Mouse (Mus musculus) midbrain, embryonic 10.5 days (tissue): Measurements from ENCODE around the gene Cmtm5. TPM values are rescaled to one million over a fixed set of nuclear protein-coding genes. Genes with fewer than 3 reads are reported as not detected.
"Not testable (repeated sequence)": the region's sequence is repeated elsewhere in the genome, so short reads cannot be mapped to it uniquely, and the experiment has no call there.

ENCODE experiments used
- DNase-seq: peaks from one replicate; pipeline ENCODE4 v3.0.0-alpha.2; 2017; ENCODE audit warnings: low spot score
- H3K27ac ChIP-seq: fragments of 300-500 bp; sonication (generic); replicated peaks from 2 replicates; pipeline ENCODE4 v1.5.1; 2016; ENCODE audit warnings: mild to moderate bottlenecking
- H3K27me3 ChIP-seq: fragments of 300-500 bp; sonication (generic); 2 replicates; pipeline ENCODE4 v1.6.1; 2016; ENCODE audit warnings: low read depth, mild to moderate bottlenecking; ENCODE audit not compliant: poor library complexity, severe bottlenecking
- H3K36me3 ChIP-seq: fragments of 300-500 bp; sonication (generic); 2 replicates; pipeline ENCODE4 v1.6.1; 2016; ENCODE audit warnings: mild to moderate bottlenecking, moderate library complexity
- H3K4me1 ChIP-seq: fragments of 300-500 bp; sonication (generic); 2 replicates; pipeline ENCODE4 v1.6.1; 2016
- H3K4me3 ChIP-seq: fragments of 300-500 bp; sonication (generic); 2 replicates; pipeline ENCODE4 v1.5.1; 2016; ENCODE audit warnings: mild to moderate bottlenecking, moderate library complexity
- H3K9me3 ChIP-seq: fragments of 300-500 bp; sonication (generic); replicated peaks from 2 replicates; pipeline ENCODE4 v1.6.1; 2016; ENCODE audit warnings: mild to moderate bottlenecking
- WGBS: fragments of 180-500 bp; shearing (Covaris S2); methylation state at CpG from one replicate; pipeline ENCODE4 v1.1.7; 2016; 5-methylcytosine and 5-hydroxymethylcytosine counted together
- polyA plus RNA-seq: library from polyadenylated mRNA; unstranded; fragments of >200 nt; fragmentation: Nextera tagmentation; extraction: Ambion mirVana; gene quantifications from 2 replicates; pipeline ENCODE4 v1.2.1, GENCODE M21; 2016

Cmtm5 gene
- polyA plus RNA-seq, 1 experiment from 2014 or later, result 0.17 TPM

DNA sequence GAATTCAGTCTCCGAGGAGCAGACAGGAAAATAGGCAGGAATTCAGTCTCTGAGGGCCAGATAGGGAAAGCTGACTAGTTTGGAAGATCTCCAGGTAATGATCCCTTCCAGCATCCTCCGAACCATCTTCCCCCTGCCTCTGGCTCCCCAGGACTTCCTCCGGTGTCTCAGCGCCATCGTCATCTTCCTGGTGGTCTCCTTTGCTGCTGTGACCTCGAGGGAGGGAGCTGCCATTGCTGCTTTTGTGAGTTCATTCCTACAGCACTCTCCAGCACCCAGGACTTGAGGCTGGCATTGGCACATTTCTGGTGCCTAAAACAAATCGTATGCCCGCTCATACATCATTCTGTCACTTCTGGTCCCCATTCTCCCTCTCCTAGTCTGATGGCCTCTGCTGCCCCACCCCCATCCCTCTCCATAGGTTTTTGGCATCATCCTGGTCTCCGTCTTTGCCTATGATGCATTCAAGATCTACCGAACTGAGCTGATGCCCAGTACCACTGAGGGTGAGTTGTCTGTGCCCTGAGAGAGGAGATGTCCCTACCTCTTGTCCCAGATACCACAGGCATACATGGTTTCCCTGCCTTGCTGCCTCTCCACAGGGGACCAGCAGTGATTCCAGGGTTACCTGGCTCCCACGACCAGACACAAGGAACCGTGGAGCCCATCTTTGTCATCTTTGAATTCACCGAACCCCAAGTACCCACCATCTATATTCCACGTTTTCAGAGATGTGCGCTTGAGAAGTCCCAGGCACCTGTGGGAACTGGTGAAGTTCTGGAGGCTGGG lies 2.6 kb downstream of the Cmtm5 start:
- 82% methylated on average over 15 of the region's 15 CpGs for WGBS

DNA sequence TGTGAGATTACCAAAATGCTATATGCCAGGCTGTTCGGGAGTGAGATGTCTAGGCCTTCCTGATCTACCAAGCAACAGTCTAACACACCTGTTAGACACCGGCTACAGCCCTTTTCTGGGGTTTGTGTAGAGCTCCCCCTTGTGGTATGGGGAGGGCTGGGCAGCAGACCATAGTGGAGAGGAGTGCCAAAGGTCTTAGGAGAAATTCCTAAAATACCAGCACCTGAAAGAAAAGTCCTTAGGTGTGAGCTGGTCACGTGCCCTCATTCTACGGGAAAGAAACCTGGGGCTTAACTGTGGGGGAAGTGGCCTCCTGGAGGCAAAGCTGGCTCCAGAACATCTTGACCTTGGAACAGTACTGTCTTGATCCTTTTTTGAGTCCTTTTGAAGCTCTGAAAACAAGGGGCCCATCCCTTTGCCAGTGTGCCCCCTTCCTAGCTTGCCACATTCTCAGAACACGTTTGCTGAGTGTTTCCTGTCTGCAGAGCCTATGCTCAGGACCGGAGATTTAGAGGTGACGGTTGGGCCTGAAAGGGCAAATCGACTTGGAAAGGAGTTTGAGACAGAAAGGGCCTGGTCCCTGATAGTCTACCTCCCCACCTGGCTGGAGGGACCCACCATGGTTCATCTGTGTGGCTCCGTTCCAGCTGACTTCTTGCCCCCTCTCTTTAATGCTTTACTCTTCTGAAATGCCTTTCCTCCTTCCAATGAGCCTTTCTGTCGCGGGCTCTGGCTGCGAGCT lies 3.5 kb downstream of the Cmtm5 start:
- Histone ChIP-seq H3K27ac (0 out of 2 replicates have a peak overlapping the region, but pooled peaks have one; percentile 38), H3K4me3 (no peak overlapping the region), H3K9me3 (no peaks in the 10 kb centered on the region), H3K36me3 (no peaks in the 10 kb centered on the region), H3K4me1 (peaks cover 11% of the 10 kb centered on the region), H3K27me3 (no peaks in the 10 kb centered on the region)
- WGBS, result 56% methylated on average over 12 of the region's 12 CpGs
- peak; percentile 57 for DNase-seq

More for the DNA sequence above, 2.6 kb downstream of the Cmtm5 start:
- no peaks in the 10 kb centered on the region for H3K27me3 ChIP-seq
- no peak overlapping the region for H3K4me3 ChIP-seq
- H3K9me3 ChIP-seq, result no peaks in the 10 kb centered on the region
- no peak overlapping the region for H3K27ac ChIP-seq
- H3K36me3 ChIP-seq, result no peaks in the 10 kb centered on the region
- H3K4me1 ChIP-seq, result peaks cover 11% of the 10 kb centered on the region
- no peak for DNase-seq

DNA sequence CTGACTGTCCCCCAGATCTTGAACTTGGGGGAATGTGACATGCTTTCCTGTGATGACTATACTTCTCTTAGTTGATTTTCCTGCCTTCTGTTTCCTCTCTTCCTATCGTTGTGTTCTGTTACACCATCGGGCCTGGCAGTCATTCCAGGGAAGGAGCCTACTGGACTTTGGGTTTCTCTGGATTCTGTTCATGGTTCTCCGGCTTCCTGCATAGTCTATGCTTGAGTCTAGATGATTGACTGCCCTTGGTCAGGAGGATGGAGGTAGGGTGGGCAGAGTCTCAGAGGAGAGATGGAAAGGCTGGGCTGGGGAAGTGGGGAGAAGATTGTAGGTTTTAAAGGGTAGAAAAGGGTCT lies 4.1 kb downstream of the Cmtm5 start:
- Histone ChIP-seq H3K36me3 (no peaks in the 10 kb centered on the region), H3K4me1 (peaks cover 11% of the 10 kb centered on the region), H3K27ac (no peak overlapping the region), H3K27me3 (no peaks in the 10 kb centered on the region), H3K9me3 (no peaks in the 10 kb centered on the region), H3K4me3 (no peak overlapping the region)
- no peak for DNase-seq
- 85% methylated on average over 3 of the region's 3 CpGs for WGBS

DNA sequence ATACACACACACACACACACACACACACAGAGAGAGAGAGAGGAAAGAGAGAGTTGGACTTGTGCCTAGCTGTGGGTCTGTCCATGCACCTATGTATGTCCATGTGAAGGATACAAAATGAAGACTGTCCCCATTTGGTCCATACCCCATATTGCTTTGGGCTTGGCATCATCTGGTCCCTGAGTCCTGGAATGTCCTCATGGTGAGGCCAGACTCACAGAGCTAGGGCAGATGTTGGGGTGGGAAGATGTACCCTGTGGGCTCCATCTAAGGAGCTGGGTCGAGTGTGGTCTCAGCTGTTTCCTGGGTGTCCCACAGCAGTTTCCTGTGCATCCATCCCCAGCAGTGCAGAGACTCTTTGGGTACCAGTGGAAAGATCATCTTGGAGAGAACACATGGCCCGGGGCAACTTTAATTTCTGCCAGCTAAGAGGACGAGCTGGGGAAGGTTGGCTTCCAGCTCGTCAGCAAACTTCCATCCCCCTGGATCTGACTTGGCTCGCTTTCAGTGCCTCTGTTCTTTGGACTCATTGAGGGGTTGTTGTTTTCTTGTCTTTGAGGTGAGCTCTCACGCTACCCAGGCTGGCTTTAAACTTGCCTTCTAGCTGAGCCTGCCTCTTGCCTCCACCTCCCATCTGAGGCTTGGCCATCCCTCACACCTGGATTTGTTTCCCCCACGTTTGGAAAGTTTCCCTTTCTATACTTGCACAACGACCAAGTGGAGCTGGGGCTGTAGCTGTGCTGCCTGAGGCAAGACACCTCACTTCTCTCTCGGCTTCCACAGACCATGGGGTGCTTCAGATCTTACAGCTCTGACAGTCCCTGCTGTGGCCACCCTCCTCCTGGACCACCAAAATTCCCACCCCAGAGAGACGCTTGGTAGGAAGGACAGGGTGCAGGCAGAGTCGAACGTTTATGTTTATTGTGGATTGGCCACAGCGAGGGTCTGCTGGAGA lies 5.2 kb downstream of the Cmtm5 start:
- Histone ChIP-seq H3K27ac (no peak overlapping the region), H3K4me1 (peaks cover 5% of the 10 kb centered on the region), H3K27me3 (no peaks in the 10 kb centered on the region), H3K36me3 (no peaks in the 10 kb centered on the region), H3K9me3 (no peaks in the 10 kb centered on the region), H3K4me3 (no peak overlapping the region)
- DNase-seq, result no peak
- WGBS, result 68% methylated on average over 13 of the region's 13 CpGs

DNA sequence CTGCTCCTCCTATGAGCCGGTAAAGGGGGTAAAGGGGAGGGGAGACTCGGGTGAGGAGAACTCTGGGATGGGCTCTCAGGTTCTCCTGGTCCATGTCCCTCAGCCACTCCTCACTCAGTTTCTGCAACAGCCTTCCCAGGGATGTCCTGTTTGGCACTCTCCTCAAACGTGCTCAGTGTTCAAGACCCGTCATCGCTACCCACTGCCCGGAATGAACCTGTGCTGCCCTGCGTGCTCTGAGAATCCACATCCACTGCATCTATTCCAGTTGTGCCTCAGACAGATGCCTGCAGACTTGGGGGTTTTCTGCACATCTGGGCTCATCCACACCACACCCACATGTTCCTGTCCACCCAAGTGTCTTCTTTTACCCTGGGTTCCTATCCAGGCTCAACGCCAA lies 6.4 kb downstream of the Cmtm5 start:
- Histone ChIP-seq H3K36me3 (no peaks in the 10 kb centered on the region), H3K4me3 (no peak overlapping the region), H3K27ac (no peak overlapping the region), H3K27me3 (no peaks in the 10 kb centered on the region), H3K4me1 (no peaks in the 10 kb centered on the region), H3K9me3 (no peaks in the 10 kb centered on the region)
- WGBS, result 91% methylated on average over 8 of the region's 8 CpGs
- DNase-seq, result no peak

DNA sequence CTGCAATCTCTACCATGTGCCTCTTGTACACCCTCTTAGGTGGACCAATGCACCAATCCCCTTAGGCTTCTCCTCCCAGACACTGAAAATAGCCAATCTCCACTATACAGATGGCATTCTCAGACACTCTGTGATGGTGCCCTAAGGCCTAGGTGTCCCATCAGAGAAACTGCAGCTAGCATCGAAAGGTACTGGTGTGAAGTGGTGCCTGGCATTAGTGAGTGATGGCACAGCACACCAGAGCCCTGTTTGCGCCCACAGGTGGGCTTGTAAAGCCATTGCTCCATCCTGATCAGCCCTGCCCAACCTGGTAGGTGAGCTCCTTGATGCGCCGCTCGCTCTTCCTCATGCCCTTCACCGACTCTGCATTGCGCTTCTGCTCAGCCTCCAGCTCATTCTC lies 7.9 kb downstream of the Cmtm5 start:
- DNase-seq, result no peak
- WGBS, result 93% methylated on average over 7 of the region's 7 CpGs

DNA sequence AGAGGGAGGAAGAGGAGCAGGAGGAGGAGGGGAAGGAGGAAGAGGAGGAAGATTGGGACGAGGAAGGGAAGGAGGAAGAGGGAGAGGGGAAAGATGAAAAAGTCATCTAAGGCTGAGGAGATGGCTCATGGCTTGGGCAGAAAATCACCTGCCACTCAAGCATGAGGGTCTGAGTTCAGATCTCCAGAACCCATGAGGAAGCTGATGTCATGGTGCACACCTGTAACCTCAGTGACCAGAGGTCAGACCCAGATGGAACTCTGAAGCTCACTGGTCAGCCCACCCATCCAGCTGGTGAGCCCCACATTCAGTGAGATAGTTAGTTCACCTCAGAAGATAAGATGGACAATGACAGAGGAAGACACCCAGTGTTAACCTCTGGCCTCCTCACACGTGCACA lies 8.9 kb downstream of the Cmtm5 start:
- Histone ChIP-seq H3K4me1 (no peaks in the 10 kb centered on the region), H3K36me3 (no peaks in the 10 kb centered on the region), H3K4me3 (no peak overlapping the region), H3K9me3 (no peaks in the 10 kb centered on the region), H3K27me3 (peaks cover 8% of the 10 kb centered on the region; the same call in 1 of the 2 replicates), H3K27ac (no peak overlapping the region)
- WGBS, result 66% methylated on average over 2 of the region's 2 CpGs
- DNase-seq, result no peak

More for the DNA sequence above, 7.9 kb downstream of the Cmtm5 start:
- H3K4me3 ChIP-seq, result no peak overlapping the region
- no peaks in the 10 kb centered on the region for H3K36me3 ChIP-seq
- H3K27me3 ChIP-seq, result 0 out of 2 replicates have a peak, but pooled peaks cover under 1% of the 10 kb centered on the region
- H3K27ac ChIP-seq, result no peak overlapping the region
- H3K9me3 ChIP-seq, result no peaks in the 10 kb centered on the region
- H3K4me1 ChIP-seq, result no peaks in the 10 kb centered on the region

DNA sequence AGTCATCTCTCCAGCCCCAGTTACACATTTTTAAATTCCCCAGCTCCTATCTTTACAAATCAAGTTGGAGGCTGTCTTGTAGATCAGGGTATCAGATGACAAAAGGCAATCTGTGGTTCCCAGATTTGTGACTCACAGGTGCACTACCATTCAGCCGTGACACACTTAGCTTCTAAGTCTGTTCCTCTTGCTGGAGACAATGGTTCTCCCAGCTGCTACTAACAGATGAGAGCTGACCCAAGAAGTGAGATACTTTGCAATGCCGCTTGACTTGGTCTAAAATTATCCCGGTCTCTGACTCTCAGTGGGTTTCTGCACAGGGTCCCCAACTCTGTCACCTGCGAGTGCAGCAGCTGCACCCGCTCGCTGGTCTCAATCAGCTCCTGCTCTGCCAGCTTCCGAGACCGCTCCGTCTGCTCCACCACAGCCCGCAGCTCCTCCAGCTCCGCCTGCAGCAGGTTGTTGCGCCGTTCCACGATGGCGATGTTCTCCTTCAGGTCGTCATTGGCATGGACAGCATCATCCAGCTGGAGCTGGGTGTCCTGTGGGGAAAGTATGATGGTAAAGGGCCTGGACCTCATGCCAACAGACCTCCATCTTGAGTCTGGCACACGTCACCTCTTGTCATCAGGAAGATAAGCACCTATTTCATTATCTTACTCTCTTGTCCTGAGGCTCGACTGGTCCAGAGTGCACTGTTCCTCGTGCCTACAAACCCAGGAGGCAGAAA lies 10.1 kb downstream of the Cmtm5 start:
- Histone ChIP-seq H3K4me1 (no peaks in the 10 kb centered on the region), H3K27me3 (peaks cover 8% of the 10 kb centered on the region; the same call in 1 of the 2 replicates), H3K27ac (no peak overlapping the region), H3K4me3 (no peak overlapping the region), H3K36me3 (no peaks in the 10 kb centered on the region), H3K9me3 (no peaks in the 10 kb centered on the region)
- 86% methylated on average over 19 of the region's 19 CpGs for WGBS
- no peak for DNase-seq

DNA sequence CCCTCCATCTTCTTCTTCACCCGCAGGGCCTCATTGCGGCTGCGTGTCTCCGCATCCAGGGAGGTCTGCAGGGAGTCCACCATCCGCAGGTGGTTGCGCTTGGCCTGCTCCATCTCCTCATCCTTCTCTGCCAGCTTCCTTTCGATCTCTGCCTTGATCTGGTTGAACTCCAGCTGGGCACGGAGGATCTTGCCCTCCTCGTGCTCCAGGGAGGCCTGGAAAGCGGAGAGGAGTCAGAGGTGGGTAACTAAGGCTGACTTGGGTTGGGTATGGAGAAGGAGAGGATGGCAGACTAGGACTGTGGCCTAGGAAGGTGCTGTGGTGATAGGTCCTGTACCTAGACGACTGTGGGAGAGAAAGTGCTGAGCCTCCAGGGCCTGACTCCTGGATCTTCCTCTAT lies 10.9 kb downstream of the Cmtm5 start:
- H3K36me3 ChIP-seq, H3K27ac ChIP-seq, H3K27me3 ChIP-seq, H3K9me3 ChIP-seq, H3K4me1 ChIP-seq, H3K4me3 ChIP-seq, DNase-seq: not testable (repeated sequence)
- WGBS, result 87% methylated on average over 11 of the region's 11 CpGs

DNA sequence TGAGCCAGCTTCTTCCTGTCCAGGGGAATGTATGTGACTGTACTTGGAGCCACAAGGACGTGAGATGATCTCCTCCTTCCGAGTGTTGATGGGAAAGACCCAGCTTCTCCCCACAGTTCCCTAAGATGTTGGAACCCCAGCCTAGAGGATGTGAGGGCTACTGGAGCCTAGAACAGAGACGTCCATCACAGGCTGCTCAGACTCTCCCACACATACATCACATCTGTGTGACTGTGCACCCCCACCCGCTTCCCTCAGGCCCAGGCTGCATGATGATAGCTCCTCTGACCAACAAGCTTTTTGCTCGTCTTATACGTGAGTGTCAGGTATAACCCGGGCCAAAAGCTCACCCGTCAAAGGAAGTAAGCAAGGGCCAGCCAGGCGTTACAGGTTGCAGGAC lies 12.7 kb downstream of the Cmtm5 start:
- Histone ChIP-seq H3K27me3 (peaks cover 8% of the 10 kb centered on the region; the same call in 1 of the 2 replicates), H3K9me3 (no peaks in the 10 kb centered on the region), H3K4me1 (no peaks in the 10 kb centered on the region), H3K27ac (no peak overlapping the region), H3K4me3 (no peak overlapping the region), H3K36me3 (no peaks in the 10 kb centered on the region)
- DNase-seq, result no peak
- WGBS, result 93% methylated on average over 9 of the region's 9 CpGs

DNA sequence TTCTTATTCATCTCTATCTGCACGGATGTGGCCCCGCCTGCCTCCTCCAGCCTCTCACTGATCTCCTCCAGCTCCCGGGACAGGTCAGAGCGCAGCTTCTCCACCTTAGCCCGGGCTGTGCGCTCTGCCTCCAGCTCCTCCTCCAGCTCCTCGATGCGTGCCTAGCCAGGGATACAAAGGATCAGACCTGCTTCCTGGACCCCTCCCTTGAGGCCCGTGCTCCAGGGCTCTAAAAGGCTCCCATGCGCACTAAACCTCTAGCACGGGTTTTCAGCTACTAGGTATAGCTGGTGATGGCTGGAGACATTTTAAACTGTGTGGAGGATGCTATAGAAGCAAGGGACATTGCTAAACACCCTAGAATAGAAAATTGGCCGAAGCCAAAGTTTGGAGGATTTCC lies 14.4 kb downstream of the Cmtm5 start:
- DNase-seq, result no peak
- Histone ChIP-seq H3K27me3 (peaks cover 8% of the 10 kb centered on the region; the same call in 1 of the 2 replicates), H3K4me1 (no peaks in the 10 kb centered on the region), H3K36me3 (no peaks in the 10 kb centered on the region), H3K9me3 (no peaks in the 10 kb centered on the region), H3K4me3 (no peak overlapping the region), H3K27ac (no peak overlapping the region)
- WGBS, result 66% methylated on average over 12 of the region's 12 CpGs

DNA sequence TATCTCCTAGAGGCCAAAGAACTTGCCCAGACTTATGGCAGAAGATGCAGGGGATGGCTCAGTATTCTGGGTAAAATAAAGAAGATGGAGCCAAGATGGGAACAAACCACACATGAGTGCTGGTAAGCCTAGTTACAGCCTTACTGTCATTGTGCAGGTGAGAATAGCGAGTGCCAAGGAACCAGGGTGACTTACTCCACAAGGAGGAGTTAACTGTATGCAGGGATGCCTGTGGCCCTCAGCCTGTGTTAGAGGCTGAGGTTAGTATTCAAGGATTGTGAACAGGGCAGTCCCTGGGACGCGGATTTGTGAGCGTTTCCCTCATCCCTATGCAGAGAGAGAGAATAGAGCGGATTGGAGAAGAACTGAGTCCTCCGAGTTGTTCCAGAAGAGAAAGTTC lies 15.5 kb downstream of the Cmtm5 start:
- H3K27ac ChIP-seq, result no peak overlapping the region
- no peak overlapping the region for H3K4me3 ChIP-seq
- DNase-seq, result no peak
- no peaks in the 10 kb centered on the region for H3K36me3 ChIP-seq
- 91% methylated on average over 6 of the region's 6 CpGs for WGBS
- H3K4me1 ChIP-seq, result no peaks in the 10 kb centered on the region
- peaks cover 8% of the 10 kb centered on the region; the same call in 1 of the 2 replicates for H3K27me3 ChIP-seq
- H3K9me3 ChIP-seq, result no peaks in the 10 kb centered on the region
